Mouse (Mus musculus): Measurements from ENCODE around the gene Zbp1.

Zbp1 gene

GRCm38 (mm10) chr2:173216840-173217239, 1.9 kb downstream of the Zbp1 start:
- no peak for DNase-seq (ENCODE audit: low read depth, low spot score)

- no peak for DNase-seq (ENCODE audit: low read depth, low spot score)
Measured at GRCm38 (mm10) chr2:173212227-173212626, 6.5 kb downstream of the Zbp1 start.

- no peak for DNase-seq (ENCODE audit: low read depth, low spot score)
Measured at GRCm38 (mm10) chr2:173209091-173209815, 9.5 kb downstream of the Zbp1 start.

- no peak for DNase-seq (ENCODE audit: low read depth, low spot score)
Measured at GRCm38 (mm10) chr2:173207051-173207450, 11.7 kb downstream of the Zbp1 start.

- no peak for DNase-seq (ENCODE audit: low read depth, low spot score)
Measured at GRCm38 (mm10) chr2:173205563-173206099, 13.1 kb downstream of the Zbp1 start.

- DNase-seq (ENCODE audit: low read depth, low spot score): no peak
Measured at GRCm38 (mm10) chr2:173204671-173205070, 14.1 kb downstream of the Zbp1 start.

GRCm38 (mm10) chr2:173203726-173204125, 15.0 kb downstream of the Zbp1 start:
- DNase-seq (ENCODE audit: low read depth, low spot score): no peak

GRCm38 (mm10) chr2:173202924-173203689, 15.6 kb downstream of the Zbp1 start:
- DNase-seq (ENCODE audit: low read depth, low spot score): no peak

GRCm38 (mm10) chr2:173194796-173195195, 23.9 kb downstream of the Zbp1 start:
- no peak for DNase-seq (ENCODE audit: low read depth, low spot score)

- no peak for DNase-seq (ENCODE audit: low read depth, low spot score)
Measured at GRCm38 (mm10) chr2:173187182-173187855, 31.4 kb downstream of the Zbp1 start.

GRCm38 (mm10) chr2:173186047-173186943, 32.4 kb downstream of the Zbp1 start:
- DNase-seq (ENCODE audit: low read depth, low spot score): peak; percentile 65

GRCm38 (mm10) chr2:173185282-173185681, 33.4 kb downstream of the Zbp1 start:
- DNase-seq (ENCODE audit: low read depth, low spot score): no peak

- no peak for DNase-seq (ENCODE audit: low read depth, low spot score)
Measured at GRCm38 (mm10) chr2:173184475-173185080, 34.1 kb downstream of the Zbp1 start.

- DNase-seq (ENCODE audit: low read depth, low spot score): peak; percentile 36
Measured at GRCm38 (mm10) chr2:173183836-173184460, 34.8 kb downstream of the Zbp1 start.

- no peak for DNase-seq (ENCODE audit: low read depth, low spot score)
Measured at GRCm38 (mm10) chr2:173183311-173183710, 35.4 kb downstream of the Zbp1 start.

GRCm38 (mm10) chr2:173182796-173183195, 35.9 kb downstream of the Zbp1 start:
- no peak for DNase-seq (ENCODE audit: low read depth, low spot score)

GRCm38 (mm10) chr2:173181901-173182300, 36.8 kb downstream of the Zbp1 start:
- no peak for DNase-seq (ENCODE audit: low read depth, low spot score)

- DNase-seq (ENCODE audit: low read depth, low spot score): no peak
Measured at GRCm38 (mm10) chr2:173181486-173181885, 37.2 kb downstream of the Zbp1 start.

GRCm38 (mm10) chr2:173180721-173181388, 37.9 kb downstream of the Zbp1 start:
- no peak for DNase-seq (ENCODE audit: low read depth, low spot score)

- no peak for DNase-seq (ENCODE audit: low read depth, low spot score)
Measured at GRCm38 (mm10) chr2:173180026-173180425, 38.7 kb downstream of the Zbp1 start.

All from skeletal muscle tissue, adult 2 months (tissue).